Mouse (Mus musculus) limb, embryonic 12.5 days (tissue): Measurements from ENCODE around the gene Sema3d. TPM values are rescaled to one million over a fixed set of nuclear protein-coding genes. Genes with fewer than 3 reads are reported as not detected.

Experiments used
- ATAC-seq: fragments of 200-750 bp; cut with Nextera tagmentation; 2 replicates; pipeline ENCODE4 v1.8.0; 2017; ENCODE audit warnings: low read depth, moderate TSS enrichment; ENCODE audit not compliant: insufficient number of reproducible peaks, insufficient read depth, low FRiP score, low TSS enrichment
- H3K27ac ChIP-seq: fragments of 300-500 bp; sonication (generic); 2 replicates; pipeline ENCODE4 v1.5.1; 2016; ENCODE audit warnings: mild to moderate bottlenecking, moderate library complexity
- H3K27me3 ChIP-seq: fragments of 300-500 bp; sonication (generic); 2 replicates; pipeline ENCODE4 v1.6.1; 2016; ENCODE audit warnings: mild to moderate bottlenecking, moderate library complexity
- H3K36me3 ChIP-seq: fragments of 300-500 bp; sonication (generic); 2 replicates; pipeline ENCODE4 v1.6.1; 2016; ENCODE audit warnings: mild to moderate bottlenecking, moderate library complexity
- H3K4me1 ChIP-seq: fragments of 300-500 bp; sonication (generic); replicated peaks from 2 replicates; pipeline ENCODE4 v1.6.1; 2016
- H3K4me2 ChIP-seq: fragments of 300-500 bp; sonication (generic); 2 replicates; pipeline ENCODE4 v1.6.1; 2016; ENCODE audit warnings: mild to moderate bottlenecking, moderate library complexity
- H3K4me3 ChIP-seq: fragments of 300-500 bp; sonication (generic); replicated peaks from 2 replicates; pipeline ENCODE4 v1.5.1; 2016; ENCODE audit warnings: mild to moderate bottlenecking
- H3K9ac ChIP-seq: fragments of 300-500 bp; sonication (generic); replicated peaks from 2 replicates; pipeline ENCODE4 v1.6.1; 2016; ENCODE audit warnings: mild to moderate bottlenecking, moderate library complexity
- H3K9me3 ChIP-seq: fragments of 300-500 bp; sonication (generic); 2 replicates; pipeline ENCODE4 v1.6.1; 2016; ENCODE audit warnings: mild to moderate bottlenecking, moderate library complexity
- WGBS: fragments of 180-500 bp; shearing (Covaris S2); methylation state at CpG from one replicate; pipeline ENCODE4 v1.1.7; 2016; 5-methylcytosine and 5-hydroxymethylcytosine counted together
- polyA plus RNA-seq: library from polyadenylated mRNA; unstranded; fragments of >200 nt; fragmentation: Nextera tagmentation; extraction: Ambion mirVana; gene quantifications from 2 replicates; pipeline ENCODE4 v1.2.1, GENCODE M21; 2016

Gene Sema3d
- polyA plus RNA-seq, 1 experiment from 2014 or later: 20.7 TPM

DNA sequence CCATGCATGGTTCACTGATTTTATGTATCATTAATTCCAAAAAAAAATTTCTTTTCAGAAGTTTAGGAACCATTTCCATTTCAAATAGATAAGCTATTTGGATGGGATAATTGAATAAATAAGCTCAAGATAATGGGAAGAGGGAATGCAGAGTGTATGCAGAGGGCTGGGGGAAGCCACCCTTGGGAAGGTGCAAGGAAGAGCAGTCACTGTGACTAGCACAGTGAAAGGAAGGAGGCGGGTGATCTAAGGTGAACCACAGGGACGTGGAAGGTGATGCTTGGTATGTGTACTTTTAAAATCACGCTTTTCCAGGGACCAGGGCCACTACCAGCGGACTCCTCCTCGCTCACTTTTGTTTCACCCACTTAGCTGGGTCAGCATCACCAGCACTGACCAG, 115.9 kb downstream of the Sema3d start:
- no peak overlapping the region for H3K4me2 ChIP-seq
- H3K36me3 ChIP-seq: no peaks in the 10 kb centered on the region
- H3K27ac ChIP-seq: no peak overlapping the region
- no peak overlapping the region for H3K9ac ChIP-seq
- H3K4me1 ChIP-seq: peaks cover 8% of the 10 kb centered on the region; the same call in 1 of the 2 replicates
- WGBS: 79% methylated on average over 5 of the region's 5 CpGs
- no peaks in the 10 kb centered on the region for H3K9me3 ChIP-seq
- no peaks in the 10 kb centered on the region for H3K27me3 ChIP-seq
- 0 out of 2 replicates have a peak, but pooled peaks have one; percentile 52 for ATAC-seq
- H3K4me3 ChIP-seq: no peak overlapping the region

DNA sequence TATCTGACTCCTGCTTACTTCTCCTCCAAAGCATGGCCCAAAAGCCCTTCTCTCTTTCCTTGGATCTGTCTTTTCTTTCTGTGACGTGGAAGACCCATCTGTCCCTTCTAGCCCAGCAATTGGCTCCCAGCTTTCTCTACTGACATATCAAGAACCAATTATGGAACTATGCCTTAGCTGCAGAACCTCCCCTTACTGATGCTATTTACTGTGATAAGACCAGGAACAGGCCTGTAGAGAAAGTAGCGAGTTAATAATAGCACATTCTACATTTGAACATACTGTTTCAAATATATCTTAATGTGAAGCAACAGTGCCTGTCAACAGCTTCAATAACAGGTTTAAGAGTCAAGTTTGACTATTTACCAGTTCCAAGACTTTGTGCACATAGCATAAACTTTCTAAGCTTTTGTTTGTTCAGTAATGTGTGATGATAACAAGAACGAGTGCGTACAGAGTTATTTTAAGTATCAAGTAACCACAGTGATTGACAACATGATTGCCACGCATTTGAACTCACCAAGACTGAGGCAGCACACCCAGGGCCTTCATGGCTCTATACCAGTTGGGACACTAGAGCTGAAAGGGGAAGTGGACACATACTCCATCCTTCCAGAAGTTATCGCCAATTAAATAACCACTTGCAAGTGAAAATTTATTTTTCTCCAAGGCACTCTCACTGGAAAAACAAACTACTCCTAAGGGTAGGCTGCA, 116.8 kb downstream of the Sema3d start:
- Histone ChIP-seq H3K9ac (no peak overlapping the region), H3K4me3 (no peak overlapping the region), H3K4me2 (no peak overlapping the region), H3K9me3 (no peaks in the 10 kb centered on the region), H3K27me3 (no peaks in the 10 kb centered on the region), H3K27ac (no peak overlapping the region), H3K4me1 (peaks cover 8% of the 10 kb centered on the region; the same call in 1 of the 2 replicates), H3K36me3 (no peaks in the 10 kb centered on the region)
- ATAC-seq: no peak
- 84% methylated on average over 6 of the region's 6 CpGs for WGBS

DNA sequence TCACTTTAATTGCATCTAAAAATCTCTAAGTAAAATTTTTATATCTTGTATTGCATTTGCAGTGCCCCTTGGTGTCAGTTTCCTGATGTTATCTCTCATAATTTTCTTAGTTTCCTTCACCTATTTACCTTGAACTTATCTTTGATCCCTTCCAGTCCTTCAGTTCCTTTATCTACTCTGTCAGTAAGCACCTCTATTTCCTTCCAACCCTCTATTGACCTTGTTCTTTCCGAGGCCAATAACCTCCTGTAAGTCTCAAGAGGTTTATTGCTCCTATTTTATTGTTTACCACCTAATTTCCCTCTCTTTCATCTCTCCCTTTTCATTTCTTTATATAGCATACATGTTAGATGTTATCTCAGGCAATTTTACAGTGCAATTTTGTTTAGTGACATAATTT, 129.3 kb downstream of the Sema3d start:
- H3K9me3 ChIP-seq: no peaks in the 10 kb centered on the region
- no peak overlapping the region for H3K4me3 ChIP-seq
- ATAC-seq: no peak
- H3K4me2 ChIP-seq: no peak overlapping the region
- H3K27ac ChIP-seq: no peak overlapping the region
- H3K9ac ChIP-seq: no peak overlapping the region
- no peaks in the 10 kb centered on the region for H3K4me1 ChIP-seq
- peaks cover 4% of the 10 kb centered on the region; the same call in 1 of the 2 replicates for H3K36me3 ChIP-seq
- WGBS: 6% methylated on average over 1 of the region's 1 CpGs
- H3K27me3 ChIP-seq: no peaks in the 10 kb centered on the region

DNA sequence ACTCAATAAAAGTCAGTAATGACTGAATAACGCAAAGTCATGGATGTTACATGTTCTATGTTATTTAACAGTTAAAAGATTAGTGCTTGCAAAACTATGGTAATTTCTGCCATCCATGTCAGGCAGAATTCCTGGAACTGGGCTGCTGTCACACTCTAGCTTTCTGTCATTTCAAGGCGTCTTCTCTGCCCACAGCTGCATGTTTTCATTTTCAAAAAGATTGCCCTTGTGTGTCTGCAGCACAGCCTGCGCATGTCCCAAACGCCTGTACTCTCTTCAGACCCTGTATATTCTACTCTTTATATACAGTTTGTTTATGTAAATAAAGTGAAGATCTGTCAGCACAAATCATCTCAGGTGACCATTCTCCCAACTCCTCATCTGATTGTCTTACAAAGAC, 132.1 kb downstream of the Sema3d start:
- H3K4me2 ChIP-seq: no peak overlapping the region
- H3K27me3 ChIP-seq: no peaks in the 10 kb centered on the region
- WGBS: 87% methylated on average over 4 of the region's 4 CpGs
- H3K9me3 ChIP-seq: no peaks in the 10 kb centered on the region
- no peak overlapping the region for H3K9ac ChIP-seq
- peaks cover 4% of the 10 kb centered on the region; the same call in 1 of the 2 replicates for H3K36me3 ChIP-seq
- H3K4me1 ChIP-seq: no peaks in the 10 kb centered on the region
- H3K27ac ChIP-seq: no peak overlapping the region
- H3K4me3 ChIP-seq: no peak overlapping the region
- no peak for ATAC-seq

DNA sequence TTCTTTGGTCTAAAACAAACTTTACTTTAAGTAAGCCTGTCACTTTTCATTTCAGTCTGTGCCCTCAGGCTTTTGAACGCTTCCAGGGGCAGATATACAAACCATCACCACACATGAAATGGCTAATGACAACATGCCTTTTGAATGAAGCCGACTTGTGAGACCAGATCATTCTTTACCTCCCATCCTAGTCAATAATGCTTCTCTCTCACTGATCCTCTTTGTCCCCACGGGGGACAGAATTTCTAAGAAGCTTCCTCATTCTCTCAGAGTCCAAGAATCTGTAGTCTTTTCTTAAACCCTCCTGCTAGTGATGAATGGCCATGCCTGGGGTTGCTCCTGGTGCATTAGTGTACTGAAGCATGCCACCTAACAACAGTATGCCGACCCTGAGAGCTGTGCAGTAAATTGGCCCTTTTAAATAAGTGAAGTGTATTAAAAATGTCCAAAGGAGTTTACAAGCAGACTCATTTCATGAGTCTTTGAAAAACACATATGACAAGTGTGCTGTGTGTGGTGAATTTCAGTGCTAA, 142.1 kb downstream of the Sema3d start:
- no peak for ATAC-seq
- 38% methylated on average over 4 of the region's 4 CpGs for WGBS
- Histone ChIP-seq H3K4me2 (no peak overlapping the region), H3K27ac (no peak overlapping the region), H3K4me3 (no peak overlapping the region), H3K4me1 (no peaks in the 10 kb centered on the region), H3K9ac (no peak overlapping the region), H3K36me3 (0 out of 2 replicates have a peak, but pooled peaks cover 2% of the 10 kb centered on the region), H3K27me3 (no peaks in the 10 kb centered on the region), H3K9me3 (no peaks in the 10 kb centered on the region)

DNA sequence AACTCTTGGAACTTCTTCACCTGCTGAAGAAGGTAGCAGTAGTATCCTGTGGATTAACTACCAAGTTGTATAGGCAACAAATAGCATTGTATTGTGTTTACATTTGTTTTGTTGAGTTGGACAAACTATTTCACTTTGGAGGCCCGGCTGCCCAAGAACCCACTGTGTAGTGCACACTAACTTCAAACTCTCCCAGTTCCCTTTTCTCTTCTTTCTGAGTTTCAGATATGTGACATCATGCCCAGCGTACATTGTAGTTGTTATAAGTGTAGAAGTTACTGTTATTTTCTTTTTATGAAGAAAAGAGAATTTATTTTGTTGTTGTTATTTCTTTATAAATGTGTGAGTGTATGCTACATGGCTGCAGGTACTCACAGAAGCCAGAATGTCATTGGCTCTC, 145.4 kb downstream of the Sema3d start:
- no peak overlapping the region for H3K27ac ChIP-seq
- no peaks in the 10 kb centered on the region for H3K27me3 ChIP-seq
- no peaks in the 10 kb centered on the region for H3K4me1 ChIP-seq
- no peak overlapping the region for H3K4me2 ChIP-seq
- WGBS: 93% methylated on average over 2 of the region's 2 CpGs
- H3K36me3 ChIP-seq: no peaks in the 10 kb centered on the region
- no peak overlapping the region for H3K4me3 ChIP-seq
- no peak overlapping the region for H3K9ac ChIP-seq
- ATAC-seq: no peak
- H3K9me3 ChIP-seq: no peaks in the 10 kb centered on the region

GRCm38 (mm10) chr5:12529771-12530170, 146.6 kb downstream of the Sema3d start:
- 47% methylated on average over 1 of the region's 1 CpGs for WGBS
- Histone ChIP-seq H3K4me1 (no peaks in the 10 kb centered on the region), H3K36me3 (no peaks in the 10 kb centered on the region), H3K27ac (no peak overlapping the region), H3K4me2 (no peak overlapping the region), H3K27me3 (no peaks in the 10 kb centered on the region), H3K9me3 (no peaks in the 10 kb centered on the region), H3K4me3 (no peak overlapping the region), H3K9ac (no peak overlapping the region)
- no peak for ATAC-seq

DNA sequence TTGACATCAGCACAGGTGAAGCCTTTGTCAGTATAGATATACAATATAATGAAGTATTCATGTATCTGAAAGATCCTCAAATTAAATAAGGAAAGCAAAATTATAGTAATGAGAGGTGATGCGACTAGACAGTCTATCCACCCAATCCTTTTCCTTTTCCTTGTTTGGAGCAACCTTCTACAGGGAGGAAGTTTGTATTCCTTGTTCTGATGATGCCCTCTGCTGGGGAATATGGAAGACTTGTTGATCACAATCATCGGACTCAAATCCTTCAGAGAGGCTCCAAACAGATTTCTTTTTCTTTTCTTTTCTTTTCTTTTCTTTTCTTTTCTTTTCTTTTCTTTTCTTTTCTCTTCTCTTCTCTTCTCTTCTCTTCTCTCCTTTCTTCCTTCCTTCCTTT, 158.1 kb downstream of the Sema3d start:
- 36% methylated on average over 2 of the region's 2 CpGs for WGBS
- ATAC-seq: no peak

GRCm38 (mm10) chr5:12549046-12549669, 166.0 kb downstream of the Sema3d start:
- 93% methylated on average over 8 of the region's 8 CpGs for WGBS
- Histone ChIP-seq H3K9me3 (no peaks in the 10 kb centered on the region), H3K27ac (no peak overlapping the region), H3K9ac (no peak overlapping the region), H3K27me3 (no peaks in the 10 kb centered on the region), H3K36me3 (no peaks in the 10 kb centered on the region), H3K4me1 (no peaks in the 10 kb centered on the region), H3K4me2 (no peak overlapping the region), H3K4me3 (no peak overlapping the region)
- no peak for ATAC-seq

More for the DNA sequence above, 158.1 kb downstream of the Sema3d start:
- no peaks in the 10 kb centered on the region for H3K36me3 ChIP-seq
- no peaks in the 10 kb centered on the region for H3K9me3 ChIP-seq
- H3K4me3 ChIP-seq: no peak overlapping the region
- H3K4me1 ChIP-seq: no peaks in the 10 kb centered on the region
- no peak overlapping the region for H3K9ac ChIP-seq
- H3K4me2 ChIP-seq: no peak overlapping the region
- H3K27ac ChIP-seq: no peak overlapping the region
- H3K27me3 ChIP-seq: no peaks in the 10 kb centered on the region

DNA sequence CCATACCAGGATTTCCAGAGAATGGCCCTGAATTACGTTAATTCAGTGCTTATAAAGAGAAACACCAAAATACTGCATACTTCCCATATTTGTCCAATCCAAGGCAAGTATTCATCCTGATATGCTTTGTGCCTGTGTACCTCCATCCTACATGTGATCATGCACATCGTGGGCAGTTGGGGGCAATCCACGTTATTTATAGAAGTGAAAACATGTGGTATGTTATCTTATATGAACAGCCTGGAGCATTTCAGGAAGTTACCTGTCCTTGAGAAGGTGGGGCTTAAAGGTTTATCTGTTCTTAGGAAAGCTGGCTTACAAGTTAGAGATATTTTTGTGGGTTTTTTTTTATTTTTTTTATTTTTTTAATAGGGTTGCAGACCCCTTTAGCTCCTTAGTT, 172.2 kb downstream of the Sema3d start:
- no peak overlapping the region for H3K4me3 ChIP-seq
- peaks cover 3% of the 10 kb centered on the region; the same call in 1 of the 2 replicates for H3K4me1 ChIP-seq
- no peaks in the 10 kb centered on the region for H3K36me3 ChIP-seq
- no peak overlapping the region for H3K27ac ChIP-seq
- no peak overlapping the region for H3K4me2 ChIP-seq
- H3K9ac ChIP-seq: no peak overlapping the region
- no peaks in the 10 kb centered on the region for H3K27me3 ChIP-seq
- WGBS: 86% methylated on average over 3 of the region's 3 CpGs
- ATAC-seq: no peak
- no peaks in the 10 kb centered on the region for H3K9me3 ChIP-seq

DNA sequence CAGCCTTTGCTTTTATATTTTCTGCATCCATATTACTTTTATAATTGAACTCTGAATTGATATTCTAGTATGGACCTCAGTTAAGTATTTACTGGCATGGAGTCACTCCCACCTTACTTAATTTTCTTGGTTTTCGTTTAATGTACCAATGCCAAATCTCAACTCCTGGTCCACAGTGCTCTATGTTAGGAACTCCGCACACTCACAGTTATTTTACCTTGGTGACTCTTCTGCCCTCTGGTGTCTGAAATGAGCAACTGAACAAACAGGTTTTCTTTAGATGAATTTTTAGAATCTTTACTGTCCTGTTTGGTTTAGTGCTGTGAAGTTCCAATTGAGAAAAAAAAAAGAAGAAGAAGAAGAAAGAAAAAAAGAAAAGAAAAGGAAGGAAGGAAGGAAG, 174.7 kb downstream of the Sema3d start:
- Histone ChIP-seq H3K4me3 (no peak overlapping the region), H3K9me3 (no peaks in the 10 kb centered on the region), H3K4me1 (peaks cover 3% of the 10 kb centered on the region), H3K4me2 (no peak overlapping the region), H3K36me3 (no peaks in the 10 kb centered on the region), H3K27ac (no peak overlapping the region), H3K27me3 (no peaks in the 10 kb centered on the region), H3K9ac (no peak overlapping the region)
- WGBS: 44% methylated on average over 2 of the region's 2 CpGs
- no peak for ATAC-seq
